Mouse (Mus musculus): ENCODE data around the gene Mroh2a.

GRCm38 (mm10) chr1:88199996-88200395 lies 26.8 kb upstream of the Mroh2a start:
- TF ChIP-seq POLR2A (IDR thresholded peaks at IDR 0.05; ENCODE audit: borderline replicate concordance, control insufficient read depth, low read depth, low read length), result no peak
- TF ChIP-seq CTCF (IDR thresholded peaks at IDR 0.05; ENCODE audit: control insufficient read depth, insufficient read depth, low read length), result no peak
